Mouse (Mus musculus): ENCODE results near the gene Cdh13. TPM values are rescaled to one million over a fixed set of nuclear protein-coding genes. Genes with fewer than 3 reads are reported as not detected.

The Cdh13 gene
- polyA plus RNA-seq (2012; fragmentation: generic; extraction: Trizol): 10 to 100 TPM in 1 of 2 experiments, 1 to 10 TPM in 1; 3.7 to 18.3 TPM

GRCm38 (mm10) chr8:118283600-118284111, at the start of gene Cdh13:
Gene Cdh13, plus strand, starts transcription at chr8:118283733.

GRCm38 (mm10) chr8:119344190-119344856, 1060.8 kb downstream of the Cdh13 start, which contains the start of gene Hsbp1:
Gene Hsbp1, plus strand, starts transcription at chr8:119344488.

Data from C3H10T1/2 (cell line).